Mouse (Mus musculus): ENCODE measurements around the gene Prrt3. TPM values are rescaled to one million over a fixed set of nuclear protein-coding genes. Genes with fewer than 3 reads are reported as not detected.

The Prrt3 gene
- polyA plus RNA-seq, 1 experiment from 2014 or later = 0.05 TPM

- H3K27ac ChIP-seq (ENCODE audit: low read depth) = no peak overlapping the region
- H3K4me1 ChIP-seq (ENCODE audit: insufficient read depth) = peaks cover 8% of the 10 kb centered on the region
- no peak for DNase-seq
- TF ChIP-seq CTCF (IDR thresholded peaks at IDR 0.05; ENCODE audit: low read depth) = no peak
- H3K27me3 ChIP-seq (ENCODE audit: insufficient read depth, low read length) = no peaks in the 10 kb centered on the region
- H3K4me2 ChIP-seq = no peak overlapping the region
- no peak overlapping the region for H3K4me3 ChIP-seq (ENCODE audit: low read depth, low read length)
- ATAC-seq (ENCODE audit: insufficient read depth) = no peak
- H3K9ac ChIP-seq = no peak overlapping the region
- WGBS = 95% methylated on average over 4 of the region's 4 CpGs
- no peaks in the 10 kb centered on the region for H3K9me3 ChIP-seq (ENCODE audit: low read depth, low read length)
- H3K36me3 ChIP-seq (ENCODE audit: insufficient read depth) = peaks cover 31% of the 10 kb centered on the region
These were observed 54.1 kb downstream of the Prrt3 start for GRCm38 (mm10) chr6:113447639-113448038.

- Histone ChIP-seq H3K9ac (no peak overlapping the region), H3K36me3 (ENCODE audit: insufficient read depth) (peaks cover 31% of the 10 kb centered on the region), H3K27me3 (ENCODE audit: insufficient read depth, low read length) (no peaks in the 10 kb centered on the region), H3K27ac (ENCODE audit: low read depth) (no peak overlapping the region), H3K4me3 (ENCODE audit: low read depth, low read length) (no peak overlapping the region), H3K4me1 (ENCODE audit: insufficient read depth) (peaks cover 8% of the 10 kb centered on the region), H3K9me3 (ENCODE audit: low read depth, low read length) (no peaks in the 10 kb centered on the region), H3K4me2 (no peak overlapping the region)
- 83% methylated on average over 6 of the region's 8 CpGs for WGBS
- DNase-seq = no peak
- no peak for TF ChIP-seq CTCF (IDR thresholded peaks at IDR 0.05; ENCODE audit: low read depth)
- no peak for ATAC-seq (ENCODE audit: insufficient read depth)
These were observed 57.3 kb downstream of the Prrt3 start for GRCm38 (mm10) chr6:113444207-113444965.

Small RNA genes within 50 kb of the gene (microRNA-seq; reads per million reads assigned to microRNA genes)
- gene Gm23365 (ENCODE audit: borderline number of aligned reads) = not detected

Other genes starting within 250 kb of the Prrt3 start
- not detected in 2 replicates for gene Cpne9, start 219.6 kb downstream of the Prrt3 start, polyA plus RNA-seq (2014; fragmentation: Nextera tagmentation; extraction: Ambion mirVana)
- 24.6 and 26.4 TPM in 2 replicates for gene Brpf1, start 194.8 kb downstream of the Prrt3 start, polyA plus RNA-seq (2014; fragmentation: Nextera tagmentation; extraction: Ambion mirVana)
- 16.9 and 17.7 TPM in 2 replicates for gene Ogg1, start 175.0 kb downstream of the Prrt3 start, polyA plus RNA-seq (2014; fragmentation: Nextera tagmentation; extraction: Ambion mirVana)
- gene Camk1, start 157.9 kb downstream of the Prrt3 start, polyA plus RNA-seq (2014; fragmentation: Nextera tagmentation; extraction: Ambion mirVana) = 109 and 110 TPM in 2 replicates
- gene Tada3, start 124.0 kb downstream of the Prrt3 start, polyA plus RNA-seq (2014; fragmentation: Nextera tagmentation; extraction: Ambion mirVana) = 45.9 and 49.4 TPM in 2 replicates
- 211 and 214 TPM in 2 replicates for gene Arpc4, start 123.8 kb downstream of the Prrt3 start, polyA plus RNA-seq (2014; fragmentation: Nextera tagmentation; extraction: Ambion mirVana)
- gene Ttll3, start 112.7 kb downstream of the Prrt3 start, polyA plus RNA-seq (2014; fragmentation: Nextera tagmentation; extraction: Ambion mirVana) = 2.2 and 2.5 TPM in 2 replicates
- gene Rpusd3, start 82.6 kb downstream of the Prrt3 start, polyA plus RNA-seq (2014; fragmentation: Nextera tagmentation; extraction: Ambion mirVana) = 15.7 and 18.8 TPM in 2 replicates
- gene Cidec, start 66.2 kb downstream of the Prrt3 start, polyA plus RNA-seq (2014; fragmentation: Nextera tagmentation; extraction: Ambion mirVana) = not detected in 2 replicates
- 70.0 and 76.4 TPM in 2 replicates for gene Jagn1, start 59.4 kb downstream of the Prrt3 start, polyA plus RNA-seq (2014; fragmentation: Nextera tagmentation; extraction: Ambion mirVana)
- gene Il17re, start 43.4 kb downstream of the Prrt3 start, polyA plus RNA-seq (2014; fragmentation: Nextera tagmentation; extraction: Ambion mirVana) = 12.0 and 12.2 TPM in 2 replicates
- 7.7 and 9.1 TPM in 2 replicates for gene Il17rc, start 30.5 kb downstream of the Prrt3 start, polyA plus RNA-seq (2014; fragmentation: Nextera tagmentation; extraction: Ambion mirVana)
- gene Creld1, start 18.6 kb downstream of the Prrt3 start, polyA plus RNA-seq (2014; fragmentation: Nextera tagmentation; extraction: Ambion mirVana) = 20.7 and 27.0 TPM in 2 replicates
- gene Emc3, start 29.7 kb upstream of the Prrt3 start, polyA plus RNA-seq (2014; fragmentation: Nextera tagmentation; extraction: Ambion mirVana) = 92.8 and 97.6 TPM in 2 replicates
- gene Fancd2, start 29.8 kb upstream of the Prrt3 start, polyA plus RNA-seq (2014; fragmentation: Nextera tagmentation; extraction: Ambion mirVana) = 15.4 and 15.7 TPM in 2 replicates
- 0.17 TPM in 1 of 2 replicates, not detected in the other for gene Fancd2os, start 98.8 kb upstream of the Prrt3 start, polyA plus RNA-seq (2014; fragmentation: Nextera tagmentation; extraction: Ambion mirVana)
- gene Brk1, start 102.8 kb upstream of the Prrt3 start, polyA plus RNA-seq (2014; fragmentation: Nextera tagmentation; extraction: Ambion mirVana) = 227 and 239 TPM in 2 replicates
- 42.2 and 42.7 TPM in 2 replicates for gene Vhl, start 122.0 kb upstream of the Prrt3 start, polyA plus RNA-seq (2014; fragmentation: Nextera tagmentation; extraction: Ambion mirVana)
- 3.1 and 3.6 TPM in 2 replicates for gene Irak2, start 136.5 kb upstream of the Prrt3 start, polyA plus RNA-seq (2014; fragmentation: Nextera tagmentation; extraction: Ambion mirVana)
- gene Tatdn2, start 195.1 kb upstream of the Prrt3 start, polyA plus RNA-seq (2014; fragmentation: Nextera tagmentation; extraction: Ambion mirVana) = 1.2 and 1.5 TPM in 2 replicates
- 0.34 TPM in 1 of 2 replicates, not detected in the other for gene Ghrl, start 217.9 kb upstream of the Prrt3 start, polyA plus RNA-seq (2014; fragmentation: Nextera tagmentation; extraction: Ambion mirVana)
- gene Sec13, start 238.8 kb upstream of the Prrt3 start, polyA plus RNA-seq (2014; fragmentation: Nextera tagmentation; extraction: Ambion mirVana) = 286 and 295 TPM in 2 replicates

Measured in lung, embryonic 14.5 days (tissue).